Mouse (Mus musculus) brain, embryonic 14.5 days (tissue): ENCODE data around the gene Nicn1.

Experiments used
- CTCF ChIP-seq: fragments of 200-500 bp; IDR thresholded peaks from 2 replicates; pipeline ENCODE4 v1.5.1; 2012; ENCODE audit warnings: inconsistent platforms, mild to moderate bottlenecking, moderate library complexity, borderline replicate concordance; ENCODE audit not compliant: insufficient read depth, insufficient read length; ENCODE audit errors: extremely low read depth
- POLR2A ChIP-seq: fragments of 200-500 bp; IDR thresholded peaks from 2 replicates; pipeline ENCODE4 v1.6.1; 2012; ENCODE audit warnings: mild to moderate bottlenecking, inconsistent platforms, borderline replicate concordance; ENCODE audit not compliant: poor library complexity, insufficient read depth, insufficient read length, severe bottlenecking; ENCODE audit errors: extremely low read depth

DNA sequence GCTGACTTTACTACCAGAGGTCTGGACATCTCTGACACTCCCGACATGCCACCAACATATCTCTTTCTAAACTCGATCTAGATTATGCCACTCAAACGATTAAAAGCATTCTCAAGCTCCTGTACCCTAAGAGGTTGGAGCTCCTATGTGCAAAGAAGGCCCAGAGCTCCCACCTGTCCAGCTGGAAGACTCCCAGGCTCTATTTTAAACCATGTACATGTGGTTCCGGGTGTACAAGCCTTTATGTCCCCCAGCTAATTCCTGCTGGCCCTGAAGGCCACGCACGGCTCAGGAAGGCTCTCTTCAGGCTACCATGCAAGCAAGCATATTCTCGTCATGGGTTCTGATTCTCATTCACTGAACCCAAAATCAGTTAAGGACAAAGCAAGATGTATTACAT lies 28.4 kb upstream of the Nicn1 start:
- TF ChIP-seq CTCF (no peak), POLR2A (no peak)
